Mouse (Mus musculus) brain, embryonic 14.5 days (tissue): ENCODE measurements around the gene Gpx3.

Experiments
- CTCF ChIP-seq: fragments of 200-500 bp; IDR thresholded peaks from 2 replicates; pipeline ENCODE4 v1.5.1; 2012; ENCODE audit warnings: inconsistent platforms, mild to moderate bottlenecking, moderate library complexity, borderline replicate concordance; ENCODE audit not compliant: insufficient read depth, insufficient read length; ENCODE audit errors: extremely low read depth
- POLR2A ChIP-seq: fragments of 200-500 bp; IDR thresholded peaks from 2 replicates; pipeline ENCODE4 v1.6.1; 2012; ENCODE audit warnings: mild to moderate bottlenecking, inconsistent platforms, borderline replicate concordance; ENCODE audit not compliant: poor library complexity, insufficient read depth, insufficient read length, severe bottlenecking; ENCODE audit errors: extremely low read depth

- TF ChIP-seq CTCF (no peak), POLR2A (no peak)
These were observed 40.5 kb upstream of the Gpx3 start for GRCm38 (mm10) chr11:54861471-54862420.
